Mouse (Mus musculus): ENCODE data around the gene Cln6.

GRCm38 (mm10) chr9:62826456-62826855 lies 12.1 kb upstream of the Cln6 start:
- TF ChIP-seq POLR2A (IDR thresholded peaks at IDR 0.05; ENCODE audit: borderline replicate concordance, insufficient read depth, low read length): no peak
- no peak for TF ChIP-seq CTCF (IDR thresholded peaks at IDR 0.05; ENCODE audit: borderline replicate concordance, insufficient read depth, low read depth, low read length)

All from cerebellum, adult 2 months (tissue).